Mouse (Mus musculus) neutrophil, adult 59 days (primary cell): Measurements from ENCODE around the gene Per1. TPM values are rescaled to one million over a fixed set of nuclear protein-coding genes. Genes with fewer than 3 reads are reported as not detected.

ENCODE experiments used
- total RNA-seq, 2 experiments: library from RNA; stranded (reverse); gene quantifications; 1 replicate in 1 of 2; 2 replicates in 1 of 2; pipeline ENCODE4 v1.2.4; 2023

Per1 gene
- 100 to 1,000 TPM; 327 to 350 TPM for total RNA-seq

GRCm38 (mm10) chr11:69094697-69095429 lies at the start of gene Per1:
Per1 (plus strand) TSS chr11:69095217.

GRCm38 (mm10) chr11:69045531-69046394 lies 49.3 kb upstream of the Per1 start, which contains the start of gene Aurkb:
Aurkb (plus strand) TSS chr11:69045647.

GRCm38 (mm10) chr11:69059357-69059974 lies 35.6 kb upstream of the Per1 start, which contains the start of gene Borcs6:
Borcs6 (plus strand) TSS chr11:69059717.

GRCm38 (mm10) chr11:69070590-69071222 lies 24.3 kb upstream of the Per1 start, which contains the start of gene Tmem107:
Tmem107 (plus strand) TSS chr11:69070806.

GRCm38 (mm10) chr11:69088103-69088855 lies 6.7 kb upstream of the Per1 start, which contains the start of gene Vamp2:
Vamp2 (plus strand) TSS chr11:69088490.

GRCm38 (mm10) chr11:69120221-69121000 lies 25.4 kb downstream of the Per1 start, which contains the start of gene Hes7:
Hes7 (plus strand) TSS chr11:69120404.

GRCm38 (mm10) chr11:69122336-69122951 lies 27.4 kb downstream of the Per1 start, which contains the start of gene 9130213A22Rik:
9130213A22Rik (minus strand) TSS chr11:69122589.

GRCm38 (mm10) chr11:69125852-69125918 lies 30.7 kb downstream of the Per1 start, which contains the start of gene Aloxe3:
Aloxe3 (plus strand) TSS chr11:69125896.

GRCm38 (mm10) chr11:69156800-69157199 lies 61.8 kb downstream of the Per1 start, which contains the start of gene Alox12b:
Alox12b (plus strand) TSS chr11:69156989.

Other genes starting within 250 kb of the Per1 start
- gene Ndel1, start 223.4 kb upstream of the Per1 start, total RNA-seq = 100 to 1,000 TPM; 177 to 183 TPM
- gene Rnf222, start 206.7 kb upstream of the Per1 start, total RNA-seq = not detected
- gene Rpl26, start 193.6 kb upstream of the Per1 start, total RNA-seq = 100 to 1,000 TPM; 819 to 898 TPM
- gene Odf4, start 168.1 kb upstream of the Per1 start, total RNA-seq = not detected
- gene Arhgef15, start 137.7 kb upstream of the Per1 start, total RNA-seq = under 1 TPM in 1 of 2 experiments, not detected in 1; 0.18 TPM
- 1 to 10 TPM; 2.2 to 2.8 TPM for gene Slc25a35, start 127.1 kb upstream of the Per1 start, total RNA-seq
- gene Rangrf, start 120.0 kb upstream of the Per1 start, total RNA-seq = 1 to 10 TPM; 3.1 to 5.0 TPM
- 10 to 100 TPM; 18.0 to 20.8 TPM for gene Pfas, start 86.8 kb upstream of the Per1 start, total RNA-seq
- gene Ctc1, start 79.3 kb upstream of the Per1 start, total RNA-seq = 10 to 100 TPM; 30.6 to 33.8 TPM
- 10 to 100 TPM; 83.0 to 89.7 TPM for gene Aurkb, start 49.6 kb upstream of the Per1 start, total RNA-seq
- gene Borcs6, start 35.5 kb upstream of the Per1 start, total RNA-seq = 10 to 100 TPM; 35.9 to 39.8 TPM
- gene Tmem107, start 24.4 kb upstream of the Per1 start, total RNA-seq = 1 to 10 TPM; 2.6 to 6.6 TPM
- gene Vamp2, start 6.7 kb upstream of the Per1 start, total RNA-seq = 100 to 1,000 TPM; 188 to 209 TPM
- not detected for gene Hes7, start 25.2 kb downstream of the Per1 start, total RNA-seq
- gene 9130213A22Rik, start 27.4 kb downstream of the Per1 start, total RNA-seq = not detected
- not detected for gene Aloxe3, start 30.7 kb downstream of the Per1 start, total RNA-seq
- not detected for gene Alox12b, start 61.8 kb downstream of the Per1 start, total RNA-seq
- under 1 TPM; 0.22 to 0.24 TPM for gene Alox8, start 102.6 kb downstream of the Per1 start, total RNA-seq
- not detected for gene Gucy2e, start 141.8 kb downstream of the Per1 start, total RNA-seq
- 10 to 100 TPM; 12.2 TPM for gene Cntrob, start 228.6 kb downstream of the Per1 start, total RNA-seq
- 10 to 100 TPM; 45.7 to 52.8 TPM for gene Trappc1, start 228.8 kb downstream of the Per1 start, total RNA-seq
- gene Kcnab3, start 231.0 kb downstream of the Per1 start, total RNA-seq = under 1 TPM; 0.20 to 0.84 TPM
- gene Rnf227, start 245.2 kb downstream of the Per1 start, total RNA-seq = 1 to 10 TPM; 1.3 to 2.4 TPM